Mouse (Mus musculus) right cerebral cortex, postnatal 4 days (tissue): ENCODE measurements at regions not wholly inside any gene's neighbourhood (a gene's known extent, or its start where the extent isn't known, plus 50 kb on each side); places are given as distances from the start of the nearest gene placed in this dataset.

ENCODE experiments used
- DNase-seq: peaks from one replicate; pipeline ENCODE4 v3.0.0-alpha.2; 2022

- no peak for DNase-seq
Measured at GRCm38 (mm10) chr7:60293556-60293955, 153.5 kb upstream of the Snrpn start.

GRCm38 (mm10) chr7:60244187-60244866 is 104.3 kb upstream of the Snrpn start:
- DNase-seq, result peak; percentile 33

GRCm38 (mm10) chr7:60243746-60244145 is 103.7 kb upstream of the Snrpn start:
- peak; percentile 17 for DNase-seq

- peak; percentile 40 for DNase-seq
Measured at GRCm38 (mm10) chr7:60238595-60239195, 98.7 kb upstream of the Snrpn start.

GRCm38 (mm10) chr7:60216358-60217273 is 76.6 kb upstream of the Snrpn start:
- peak; percentile 70 for DNase-seq
